Mouse (Mus musculus): Measurements from ENCODE around the gene Rgl1. TPM values are rescaled to one million over a fixed set of nuclear protein-coding genes. Genes with fewer than 3 reads are reported as not detected.

The Rgl1 gene
- polyA plus RNA-seq, 1 experiment from 2014 or later = 28.6 TPM

- no peak overlapping the region for H3K4me3 ChIP-seq (ENCODE audit: low read depth, low read length)
- H3K36me3 ChIP-seq (ENCODE audit: control insufficient read depth, insufficient read depth, low read length) = no peaks in the 10 kb centered on the region
- H3K9ac ChIP-seq (ENCODE audit: low read length) = no peak overlapping the region
- H3K27ac ChIP-seq (ENCODE audit: low read depth, low read length) = no peak overlapping the region
- no peaks in the 10 kb centered on the region for H3K4me1 ChIP-seq (replicated peaks; ENCODE audit: control insufficient read depth, insufficient read depth, low read length)
- no peaks in the 10 kb centered on the region for H3K9me3 ChIP-seq (ENCODE audit: control insufficient read depth, low read length)
- H3K4me2 ChIP-seq (ENCODE audit: low read depth, low read length, severe bottlenecking) = no peak overlapping the region
- H3K27me3 ChIP-seq (ENCODE audit: control insufficient read depth, insufficient read depth, low read length) = no peaks in the 10 kb centered on the region
- DNase-seq (ENCODE audit: low spot score) (no peak), ATAC-seq (replicated peaks; ENCODE audit: low FRiP score) (no peak)
- WGBS = 90% methylated on average over 13 of the region's 13 CpGs
Observed at GRCm38 (mm10) chr1:152800633-152801176, 34.6 kb upstream of the Rgl1 start.

- Histone ChIP-seq H3K4me3 (ENCODE audit: low read depth, low read length) (no peak within 1 kb of the TSS), H3K9ac (ENCODE audit: low read length) (no peak within 1 kb of the TSS), H3K9me3 (ENCODE audit: control insufficient read depth, low read length) (no peaks in the 10 kb centered on the region), H3K27me3 (ENCODE audit: control insufficient read depth, insufficient read depth, low read length) (no peaks in the 10 kb centered on the region), H3K36me3 (ENCODE audit: control insufficient read depth, insufficient read depth, low read length) (no peaks in the 10 kb centered on the region), H3K4me2 (ENCODE audit: low read depth, low read length, severe bottlenecking) (no peak within 1 kb of the TSS), H3K27ac (ENCODE audit: low read depth, low read length) (no peak within 1 kb of the TSS), H3K4me1 (replicated peaks; ENCODE audit: control insufficient read depth, insufficient read depth, low read length) (no peaks in the 10 kb centered on the region)
- ATAC-seq (replicated peaks; ENCODE audit: low FRiP score) (peak; percentile 51; the same call in 1 of the 2 replicates), DNase-seq (ENCODE audit: low spot score) (no peak)
- WGBS = 9% methylated on average over 2 of the region's 2 CpGs
Observed at GRCm38 (mm10) chr1:152799897-152800296, 33.7 kb upstream of the Rgl1 start, which contains the start of gene Ncf2. Ncf2 (plus strand) TSS chr1:152800194.

DNA sequence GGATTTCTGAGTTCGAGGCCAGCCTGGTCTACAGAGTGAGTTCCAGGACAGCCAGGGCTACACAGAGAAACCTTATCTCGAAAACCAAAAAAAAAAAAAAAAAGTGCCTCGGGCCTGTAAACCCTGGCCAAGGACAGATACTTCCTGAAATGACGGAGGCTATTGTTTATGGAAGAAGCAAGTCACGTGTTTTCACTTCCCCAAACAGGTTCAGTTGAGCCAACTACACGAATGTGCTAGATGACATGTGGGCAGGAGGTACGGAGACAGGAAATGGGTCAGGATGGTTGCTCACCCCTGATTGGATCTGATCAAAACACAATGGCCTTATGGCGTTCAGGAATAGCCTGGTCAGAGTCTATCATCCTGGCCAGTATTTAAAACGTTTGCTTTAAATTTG, 32.0 kb upstream of the Rgl1 start:
- Histone ChIP-seq H3K4me2 (ENCODE audit: low read depth, low read length, severe bottlenecking) (no peak overlapping the region), H3K27me3 (ENCODE audit: control insufficient read depth, insufficient read depth, low read length) (no peaks in the 10 kb centered on the region), H3K9me3 (ENCODE audit: control insufficient read depth, low read length) (no peaks in the 10 kb centered on the region), H3K4me1 (replicated peaks; ENCODE audit: control insufficient read depth, insufficient read depth, low read length) (peaks cover 6% of the 10 kb centered on the region), H3K9ac (ENCODE audit: low read length) (no peak overlapping the region), H3K36me3 (ENCODE audit: control insufficient read depth, insufficient read depth, low read length) (no peaks in the 10 kb centered on the region), H3K27ac (ENCODE audit: low read depth, low read length) (no peak overlapping the region), H3K4me3 (ENCODE audit: low read depth, low read length) (no peak overlapping the region)
- ATAC-seq (replicated peaks; ENCODE audit: low FRiP score) (no peak), DNase-seq (ENCODE audit: low spot score) (no peak)
- WGBS = 83% methylated on average over 9 of the region's 9 CpGs

DNA sequence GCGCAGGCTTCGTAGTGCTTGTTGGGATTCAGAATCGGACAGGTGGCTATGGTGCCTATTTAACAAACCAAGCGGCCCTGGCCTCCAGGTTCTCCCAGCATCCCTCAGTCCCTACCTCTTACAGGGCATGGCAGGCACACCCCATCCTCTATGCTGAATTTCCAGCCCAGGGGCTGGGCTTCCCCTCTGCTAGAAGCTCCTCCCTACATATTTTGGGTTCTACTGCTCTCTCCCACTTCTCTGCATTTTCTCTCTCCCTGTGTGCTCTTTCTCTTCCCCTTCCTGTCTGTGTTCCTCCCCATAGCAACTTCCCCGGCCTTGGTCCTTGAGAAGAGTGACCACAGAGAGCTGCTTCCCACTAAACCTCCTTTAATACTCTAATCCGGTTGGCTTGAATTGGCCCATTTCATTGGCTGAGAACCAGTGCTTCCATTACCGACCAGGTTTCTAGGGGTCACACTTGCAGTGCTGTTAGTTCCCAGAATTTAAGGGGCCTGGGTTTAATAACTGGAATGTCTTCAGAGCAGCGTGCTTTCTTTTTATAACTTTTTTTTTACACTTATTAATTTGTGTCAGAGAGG, 30.6 kb upstream of the Rgl1 start:
- Histone ChIP-seq H3K9ac (ENCODE audit: low read length) (no peak overlapping the region), H3K27ac (ENCODE audit: low read depth, low read length) (no peak overlapping the region), H3K36me3 (ENCODE audit: control insufficient read depth, insufficient read depth, low read length) (no peaks in the 10 kb centered on the region), H3K4me1 (replicated peaks; ENCODE audit: control insufficient read depth, insufficient read depth, low read length) (peaks cover 13% of the 10 kb centered on the region), H3K4me3 (ENCODE audit: low read depth, low read length) (no peak overlapping the region), H3K27me3 (ENCODE audit: control insufficient read depth, insufficient read depth, low read length) (no peaks in the 10 kb centered on the region), H3K4me2 (ENCODE audit: low read depth, low read length, severe bottlenecking) (no peak overlapping the region), H3K9me3 (ENCODE audit: control insufficient read depth, low read length) (no peaks in the 10 kb centered on the region; the same call in 1 of the 2 replicates)
- 82% methylated on average over 8 of the region's 8 CpGs for whole genome bisulfite sequencing
- ATAC-seq (replicated peaks; ENCODE audit: low FRiP score) (no peak), DNase-seq (ENCODE audit: low spot score) (no peak)

DNA sequence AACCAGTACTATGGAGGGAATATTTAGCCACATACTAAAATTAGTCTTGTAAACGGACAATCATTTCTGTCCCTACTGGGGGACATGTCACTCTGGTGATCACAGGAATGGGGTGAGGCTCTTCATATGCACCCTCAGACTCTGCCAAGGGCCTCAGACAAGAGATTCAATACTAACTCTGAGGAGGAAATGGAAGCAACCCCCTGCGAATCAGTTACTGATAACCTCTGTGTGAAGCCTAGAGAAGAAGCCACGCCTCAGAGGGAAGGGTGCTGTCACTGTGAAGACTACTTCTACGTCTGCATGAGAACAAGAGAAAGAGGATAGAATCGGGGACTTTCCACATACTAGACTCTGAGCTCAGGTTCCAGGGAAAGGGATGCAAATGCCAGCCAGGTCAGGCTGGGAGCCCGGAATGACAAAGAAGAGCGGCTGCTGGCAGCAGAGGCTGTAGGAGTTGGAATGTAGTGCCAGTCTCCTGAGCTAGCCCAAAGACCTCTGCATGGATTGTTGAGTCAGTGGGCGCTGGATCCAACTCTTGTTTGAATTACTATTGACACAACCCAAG, 29.6 kb upstream of the Rgl1 start:
- Histone ChIP-seq H3K9ac (ENCODE audit: low read length) (no peak overlapping the region), H3K36me3 (ENCODE audit: control insufficient read depth, insufficient read depth, low read length) (no peaks in the 10 kb centered on the region), H3K4me2 (ENCODE audit: low read depth, low read length, severe bottlenecking) (no peak overlapping the region), H3K27ac (ENCODE audit: low read depth, low read length) (no peak overlapping the region), H3K9me3 (ENCODE audit: control insufficient read depth, low read length) (no peaks in the 10 kb centered on the region; the same call in 1 of the 2 replicates), H3K4me3 (ENCODE audit: low read depth, low read length) (no peak overlapping the region), H3K27me3 (ENCODE audit: control insufficient read depth, insufficient read depth, low read length) (no peaks in the 10 kb centered on the region), H3K4me1 (replicated peaks; ENCODE audit: control insufficient read depth, insufficient read depth, low read length) (peaks cover 13% of the 10 kb centered on the region)
- ATAC-seq (replicated peaks; ENCODE audit: low FRiP score) (no peak), DNase-seq (ENCODE audit: low spot score) (no peak)
- WGBS = 77% methylated on average over 8 of the region's 8 CpGs

DNA sequence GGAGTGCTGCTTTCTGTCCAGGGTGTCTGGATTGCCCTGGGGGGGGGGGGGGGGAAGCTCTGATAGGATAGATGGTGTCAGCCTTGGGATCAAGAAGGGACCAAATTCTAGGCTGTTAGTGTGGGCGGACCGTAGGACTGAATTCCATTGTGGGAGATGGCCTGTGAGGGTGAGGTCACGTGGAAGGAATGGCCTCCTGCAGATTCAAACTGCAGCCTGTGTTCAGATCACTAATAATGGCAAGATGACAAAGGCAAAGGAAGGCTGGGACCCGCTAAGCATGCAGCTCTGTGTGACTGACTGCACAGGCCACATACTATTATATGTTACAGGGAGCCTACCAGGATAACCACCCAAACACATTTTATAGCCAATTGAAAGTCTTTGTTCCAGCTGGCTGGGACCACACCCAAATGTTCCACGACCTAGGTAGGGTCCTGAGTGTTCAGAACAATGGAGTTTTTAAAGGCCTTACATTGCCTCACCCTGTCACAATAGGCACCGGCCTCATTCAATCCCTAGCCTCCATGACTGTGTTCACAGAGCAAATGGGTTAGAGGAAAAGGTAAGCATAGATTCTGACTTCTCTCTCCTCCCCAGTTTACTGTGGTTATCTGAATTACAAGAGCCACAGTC, 27.5 kb upstream of the Rgl1 start:
- no peak overlapping the region for H3K27ac ChIP-seq (ENCODE audit: low read depth, low read length)

DNA sequence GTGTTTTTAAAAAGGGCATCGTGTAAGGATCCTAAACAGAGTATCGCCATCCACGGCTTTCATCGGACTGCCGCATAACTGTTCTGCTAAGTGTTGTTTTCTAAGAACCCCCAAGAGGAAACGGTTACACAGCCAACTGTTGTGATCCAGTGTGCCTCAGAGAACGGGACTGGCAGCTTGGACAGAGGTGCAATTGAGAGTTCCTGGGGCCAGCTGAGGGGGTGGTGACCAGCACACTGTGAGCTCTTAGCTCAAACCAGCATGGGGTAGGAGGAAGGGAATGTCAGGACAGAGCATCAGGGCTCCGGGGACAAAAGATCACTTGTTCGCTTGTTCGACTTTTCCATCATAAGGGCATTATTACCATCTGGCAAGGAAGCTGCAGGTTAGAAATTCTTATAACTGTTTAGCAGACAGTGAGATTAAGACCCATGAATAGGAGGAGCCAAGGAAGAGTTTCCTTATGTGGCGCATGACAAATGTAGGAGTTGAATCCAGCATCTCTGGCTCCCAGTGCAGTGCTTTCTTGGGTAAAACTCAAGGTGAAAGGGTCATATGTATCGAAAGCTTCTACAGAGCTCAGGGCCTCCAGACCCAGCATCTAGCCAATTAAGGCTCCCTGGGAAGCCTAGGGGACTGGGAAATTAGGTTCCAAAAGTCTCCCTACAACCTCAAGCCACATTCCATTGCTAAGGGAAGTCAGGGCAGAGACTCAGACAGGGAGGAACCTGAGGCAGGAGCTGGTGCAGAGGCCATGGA, 26.8 kb upstream of the Rgl1 start:
- DNase-seq (ENCODE audit: low spot score) (no peak), ATAC-seq (replicated peaks; ENCODE audit: low FRiP score) (peak; percentile 42)
- 0 out of 2 replicates have a peak overlapping the region, but pooled peaks have one; percentile 2 for H3K9ac ChIP-seq (ENCODE audit: low read length)
- H3K4me1 ChIP-seq (replicated peaks; ENCODE audit: control insufficient read depth, insufficient read depth, low read length) = peaks cover 13% of the 10 kb centered on the region
- no peaks in the 10 kb centered on the region for H3K36me3 ChIP-seq (ENCODE audit: control insufficient read depth, insufficient read depth, low read length)
- H3K4me2 ChIP-seq (ENCODE audit: low read depth, low read length, severe bottlenecking) = no peak overlapping the region; the same call in none of the 2 replicates
- 12% methylated on average over 12 of the region's 12 CpGs for WGBS
- no peak overlapping the region for H3K27ac ChIP-seq (ENCODE audit: low read depth, low read length)
- no peaks in the 10 kb centered on the region for H3K27me3 ChIP-seq (ENCODE audit: control insufficient read depth, insufficient read depth, low read length)
- no peak overlapping the region for H3K4me3 ChIP-seq (ENCODE audit: low read depth, low read length)
- H3K9me3 ChIP-seq (ENCODE audit: control insufficient read depth, low read length) = no peaks in the 10 kb centered on the region; the same call in 1 of the 2 replicates

More for the DNA sequence above, 27.5 kb upstream of the Rgl1 start:
- no peaks in the 10 kb centered on the region for H3K36me3 ChIP-seq (ENCODE audit: control insufficient read depth, insufficient read depth, low read length)
- no peak overlapping the region for H3K9ac ChIP-seq (ENCODE audit: low read length)
- no peaks in the 10 kb centered on the region; the same call in 1 of the 2 replicates for H3K9me3 ChIP-seq (ENCODE audit: control insufficient read depth, low read length)
- H3K4me3 ChIP-seq (ENCODE audit: low read depth, low read length) = no peak overlapping the region
- 12% methylated on average over 6 of the region's 6 CpGs for WGBS
- DNase-seq (ENCODE audit: low spot score) = no peak
- H3K4me2 ChIP-seq (ENCODE audit: low read depth, low read length, severe bottlenecking) = no peak overlapping the region
- peak; percentile 57 for ATAC-seq (replicated peaks; ENCODE audit: low FRiP score)
- H3K27me3 ChIP-seq (ENCODE audit: control insufficient read depth, insufficient read depth, low read length) = no peaks in the 10 kb centered on the region
- peaks cover 13% of the 10 kb centered on the region for H3K4me1 ChIP-seq (replicated peaks; ENCODE audit: control insufficient read depth, insufficient read depth, low read length)

DNA sequence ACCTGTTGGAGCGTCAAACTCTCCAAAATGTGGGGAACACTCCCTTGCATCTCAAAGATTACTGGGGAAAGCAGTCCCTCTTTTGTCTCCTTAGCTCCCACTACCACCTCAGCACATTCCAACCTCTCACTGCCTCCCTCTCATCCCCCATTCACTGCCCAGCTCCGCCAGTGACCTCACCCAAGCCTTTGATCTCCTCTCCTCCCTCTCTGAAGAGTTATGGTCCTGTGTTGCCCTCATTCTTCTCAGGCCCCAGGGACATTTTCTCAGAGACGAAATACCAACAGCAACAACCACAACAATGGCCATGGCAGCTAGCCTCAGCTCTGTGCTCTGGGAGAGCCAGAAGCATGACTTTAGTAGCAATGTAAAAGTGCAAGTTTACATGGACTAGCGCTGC, 25.1 kb upstream of the Rgl1 start:
- peaks cover 13% of the 10 kb centered on the region for H3K4me1 ChIP-seq (replicated peaks; ENCODE audit: control insufficient read depth, insufficient read depth, low read length)
- H3K4me2 ChIP-seq (ENCODE audit: low read depth, low read length, severe bottlenecking) = no peak overlapping the region
- no peak overlapping the region for H3K27ac ChIP-seq (ENCODE audit: low read depth, low read length)
- ATAC-seq (replicated peaks; ENCODE audit: low FRiP score) (no peak), DNase-seq (ENCODE audit: low spot score) (no peak)
- H3K27me3 ChIP-seq (ENCODE audit: control insufficient read depth, insufficient read depth, low read length) = no peaks in the 10 kb centered on the region
- H3K9me3 ChIP-seq (ENCODE audit: control insufficient read depth, low read length) = no peaks in the 10 kb centered on the region; the same call in 1 of the 2 replicates
- H3K36me3 ChIP-seq (ENCODE audit: control insufficient read depth, insufficient read depth, low read length) = no peaks in the 10 kb centered on the region
- no peak overlapping the region for H3K9ac ChIP-seq (ENCODE audit: low read length)
- H3K4me3 ChIP-seq (ENCODE audit: low read depth, low read length) = no peak overlapping the region
- 19% methylated on average over 4 of the region's 4 CpGs for WGBS
